Mouse (Mus musculus): ENCODE data around the gene Gm14214.

GRCm38 (mm10) chr2:154769930-154770329, at the start of gene Gm14214:
- no peak for TF ChIP-seq CTCF (IDR thresholded peaks at IDR 0.05; ENCODE audit: low read depth)
- no peak for TF ChIP-seq EP300 (optimal IDR thresholded peaks at IDR 0.05)

Data from stomach, postnatal 0 days (tissue).